Mouse (Mus musculus): ENCODE measurements around the gene Vmn2r5. TPM values are rescaled to one million over a fixed set of nuclear protein-coding genes. Genes with fewer than 3 reads are reported as not detected.
"Not testable (repeated sequence)": the region's sequence is repeated elsewhere in the genome, so short reads cannot be mapped to it uniquely, and the experiment has no call there.

The Vmn2r5 gene
- not detected in 2 replicates for polyA plus RNA-seq (2012; rRNA removed)

DNA sequence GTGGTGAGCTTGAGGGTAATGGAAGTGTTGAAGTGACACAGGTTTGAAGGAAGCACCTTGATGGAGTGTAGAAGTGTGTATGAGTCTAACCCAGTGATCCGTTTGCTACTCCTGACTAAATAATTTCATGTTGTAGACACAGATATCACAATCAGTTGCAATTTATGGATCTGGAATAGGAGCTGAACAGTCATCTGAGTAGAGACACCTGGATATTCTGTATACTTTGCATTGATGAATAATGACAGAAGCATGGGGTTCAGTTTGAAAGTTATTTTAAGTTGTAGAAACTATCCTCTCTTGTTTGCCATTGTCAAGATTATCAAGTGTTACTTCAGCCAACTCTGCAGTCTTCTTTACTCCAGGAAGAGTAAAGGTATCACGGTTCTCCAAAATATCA is at the start of gene Vmn2r5:
Vmn2r5 (minus strand) TSS at position 101 of the 400 bp plus-strand sequence.
- not testable (repeated sequence) for H3K4me3 ChIP-seq (ENCODE audit: insufficient read depth, low read length); H3K27ac ChIP-seq (ENCODE audit: insufficient read depth, low read length); H3K4me1 ChIP-seq (ENCODE audit: control insufficient read depth, insufficient read depth, low read length)

DNA sequence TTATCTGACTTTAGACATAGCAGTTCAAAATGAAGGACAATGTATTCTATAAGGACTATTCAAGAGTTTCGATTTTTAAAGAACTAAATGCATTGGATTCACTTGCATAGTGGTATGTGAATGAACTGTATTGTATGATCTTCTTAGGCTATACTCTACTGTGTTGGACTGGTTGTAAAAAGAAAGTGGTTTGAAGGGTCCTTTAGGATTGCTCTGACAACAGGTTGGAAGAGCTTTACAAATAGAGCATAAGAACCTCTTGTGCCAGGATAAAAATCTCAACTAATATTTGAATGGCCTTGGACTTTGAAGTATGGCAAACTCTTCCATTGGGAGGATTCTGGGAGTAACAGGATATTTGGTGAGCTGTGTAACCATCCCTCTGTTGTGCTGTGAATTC is 13.9 kb upstream of the Vmn2r5 start:
- H3K4me3 ChIP-seq (ENCODE audit: insufficient read depth, low read length); H3K4me1 ChIP-seq (ENCODE audit: control insufficient read depth, insufficient read depth, low read length); H3K27ac ChIP-seq (ENCODE audit: insufficient read depth, low read length): not testable (repeated sequence)

Other genes with a start within 250 kb of the Vmn2r5 start
- gene Vmn2r3, start 220.1 kb downstream of the Vmn2r5 start, polyA plus RNA-seq (2012; rRNA removed): not detected in 2 replicates
- gene Vmn2r4, start 94.5 kb downstream of the Vmn2r5 start, polyA plus RNA-seq (2012; rRNA removed): not detected in 2 replicates
- not detected in 2 replicates for gene Vmn2r6, start 56.0 kb upstream of the Vmn2r5 start, polyA plus RNA-seq (2012; rRNA removed)